Mouse (Mus musculus): ENCODE measurements around the gene Grpel1.

Grpel1 gene

GRCm38 (mm10) chr5:36515558-36515957, 50.8 kb downstream of the Grpel1 start:
- no peak for DNase-seq

GRCm38 (mm10) chr5:36517596-36517995, 52.8 kb downstream of the Grpel1 start:
- DNase-seq: peak; percentile 63

GRCm38 (mm10) chr5:36519751-36520150, 55.0 kb downstream of the Grpel1 start:
- no peak for DNase-seq

GRCm38 (mm10) chr5:36522782-36523181, 58.0 kb downstream of the Grpel1 start:
- no peak for DNase-seq

GRCm38 (mm10) chr5:36523219-36523703, 58.5 kb downstream of the Grpel1 start:
- no peak for DNase-seq

Measured in cerebellum, adult 9-11 months (tissue).